Mouse (Mus musculus): Measurements from ENCODE around the gene Mapre3. TPM values are rescaled to one million over a fixed set of nuclear protein-coding genes. Genes with fewer than 3 reads are reported as not detected.
A peak's percentile ranks its signal among the peaks of the same experiment; 100 is the strongest.

Gene Mapre3
- 2.1 and 2.4 TPM in 2 replicates for polyA plus RNA-seq (2015; fragmentation: Nextera tagmentation; extraction: Ambion mirVana)

DNA sequence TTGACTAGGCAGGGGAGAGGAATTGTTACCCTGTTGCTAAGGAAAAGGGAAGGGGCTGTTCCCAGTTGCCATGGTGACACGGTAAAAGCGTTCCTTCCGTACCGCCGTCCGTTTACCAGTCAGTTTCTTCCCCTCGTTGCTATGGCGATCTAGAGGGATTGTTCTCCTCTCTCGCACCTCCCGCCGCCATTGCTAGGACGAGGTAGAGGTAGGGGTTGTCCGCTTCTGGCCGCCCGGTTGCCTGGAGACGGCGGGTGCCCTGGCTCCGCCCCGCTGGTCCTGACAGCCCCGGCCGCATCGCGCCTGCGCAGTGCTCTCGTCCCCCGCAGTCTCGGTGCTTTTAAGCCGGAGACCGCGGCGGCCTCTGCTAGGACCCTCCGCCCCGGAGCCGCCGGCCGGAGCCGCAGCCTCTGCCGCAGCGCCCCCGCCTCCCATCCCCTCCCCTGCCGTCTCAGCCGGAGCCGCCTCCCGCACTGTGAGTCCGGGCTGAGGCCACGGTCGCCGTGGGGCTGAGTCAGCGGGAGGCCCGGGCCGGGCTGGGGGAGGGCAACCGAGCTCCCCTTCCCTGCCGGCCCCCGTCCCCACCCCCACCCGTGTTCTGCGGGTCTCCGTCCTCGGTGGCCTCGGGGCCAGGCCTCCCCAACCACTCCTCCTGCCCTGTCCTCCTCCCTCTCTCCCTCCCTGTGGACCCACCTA is at the start of gene Mapre3:
Mapre3 (plus strand) TSS at position 218 of the 696 bp plus-strand sequence.
- Histone ChIP-seq H3K27ac (no peak within 1 kb of the TSS), H3K27me3 (peaks cover 66% of the 10 kb centered on the region), H3K4me3 (replicated peaks) (peak within 1 kb of the TSS; percentile 65), H3K36me3 (no peaks in the 10 kb centered on the region), H3K9me3 (replicated peaks) (no peaks in the 10 kb centered on the region), H3K4me1 (replicated peaks) (0 out of 2 replicates have a peak, but pooled peaks cover 17% of the 10 kb centered on the region), H3K4me2 (peak within 1 kb of the TSS; percentile 80), H3K9ac (peak within 1 kb of the TSS; percentile 65)
- ATAC-seq (ENCODE audit: low read depth) (peak; percentile 75), DNase-seq (peak; percentile 65)
- WGBS (ENCODE audit: insufficient replicate concordance): 2% methylated on average over 59 of the region's 59 CpGs

DNA sequence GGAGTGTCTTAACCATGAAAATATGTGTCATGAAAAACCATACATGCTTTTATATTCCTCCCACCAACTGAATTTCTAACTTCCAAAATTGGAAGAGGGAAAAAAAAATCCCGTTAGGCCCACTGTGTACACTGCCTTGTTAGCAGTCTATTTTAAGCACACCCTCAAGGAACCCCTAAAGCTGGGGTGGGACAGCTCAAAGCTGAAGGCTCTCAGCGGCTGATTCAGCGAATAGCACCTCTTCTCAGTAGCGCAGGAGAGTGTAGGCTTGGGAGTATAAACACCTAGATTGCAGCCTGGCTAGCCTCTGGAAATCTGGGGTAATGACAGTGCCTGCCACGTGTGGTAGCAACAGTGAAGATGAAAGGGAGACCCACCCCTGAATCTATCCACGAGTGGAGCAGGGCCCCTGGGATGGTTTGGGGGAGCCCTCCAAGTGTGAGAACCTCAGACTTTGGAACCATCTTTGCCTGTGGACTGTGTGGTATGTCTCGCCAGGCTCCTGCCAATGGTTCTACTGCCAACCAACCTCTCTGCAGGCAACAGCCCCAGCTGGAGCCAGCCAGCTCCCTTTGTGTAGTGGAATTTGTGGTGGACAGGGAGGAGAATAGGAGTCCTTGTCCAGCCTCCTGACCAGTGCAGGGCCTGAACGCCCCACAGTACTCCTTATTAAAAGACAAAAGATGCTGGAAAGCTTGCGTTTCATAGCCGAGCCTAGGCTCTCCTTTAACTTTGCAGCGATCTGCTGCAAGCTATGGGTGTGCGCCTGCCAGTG is 48.7 kb upstream of the Mapre3 start:
- Histone ChIP-seq H3K9ac (no peak overlapping the region), H3K27me3 (no peaks in the 10 kb centered on the region), H3K36me3 (no peaks in the 10 kb centered on the region), H3K4me2 (no peak overlapping the region), H3K4me3 (replicated peaks) (no peak overlapping the region), H3K9me3 (replicated peaks) (no peaks in the 10 kb centered on the region), H3K27ac (no peak overlapping the region), H3K4me1 (replicated peaks) (peaks cover 8% of the 10 kb centered on the region; the same call in 1 of the 2 replicates)
- DNase-seq (no peak), ATAC-seq (ENCODE audit: low read depth) (no peak)
- WGBS (ENCODE audit: insufficient replicate concordance): 69% methylated on average over 12 of the region's 12 CpGs

DNA sequence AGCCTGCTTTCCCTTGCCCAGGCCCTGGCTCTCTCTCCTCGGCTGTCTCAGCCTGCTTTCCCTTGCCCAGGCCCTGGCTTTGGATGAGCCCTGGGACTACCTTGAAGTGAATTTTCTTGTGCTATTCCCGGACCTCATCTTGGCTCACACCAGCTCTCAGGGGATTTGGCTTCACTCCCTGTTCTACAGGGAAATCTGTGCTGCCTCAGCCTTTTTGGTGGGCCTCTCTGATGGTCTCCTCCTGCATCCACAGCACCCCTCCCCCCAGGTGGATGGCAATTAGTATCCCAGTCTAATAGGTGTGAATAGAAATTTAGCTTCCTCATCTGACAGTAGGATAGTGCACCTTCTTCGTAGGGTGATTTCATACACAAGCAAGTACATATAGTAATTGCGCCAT is 46.4 kb upstream of the Mapre3 start:
- Histone ChIP-seq H3K27ac (no peak overlapping the region), H3K9ac (no peak overlapping the region), H3K4me1 (replicated peaks) (peaks cover 8% of the 10 kb centered on the region; the same call in 1 of the 2 replicates), H3K4me3 (replicated peaks) (no peak overlapping the region), H3K4me2 (no peak overlapping the region), H3K36me3 (no peaks in the 10 kb centered on the region), H3K9me3 (replicated peaks) (no peaks in the 10 kb centered on the region), H3K27me3 (no peaks in the 10 kb centered on the region)
- 64% methylated on average over 4 of the region's 4 CpGs for WGBS (ENCODE audit: insufficient replicate concordance)
- DNase-seq (no peak), ATAC-seq (ENCODE audit: low read depth) (no peak)

DNA sequence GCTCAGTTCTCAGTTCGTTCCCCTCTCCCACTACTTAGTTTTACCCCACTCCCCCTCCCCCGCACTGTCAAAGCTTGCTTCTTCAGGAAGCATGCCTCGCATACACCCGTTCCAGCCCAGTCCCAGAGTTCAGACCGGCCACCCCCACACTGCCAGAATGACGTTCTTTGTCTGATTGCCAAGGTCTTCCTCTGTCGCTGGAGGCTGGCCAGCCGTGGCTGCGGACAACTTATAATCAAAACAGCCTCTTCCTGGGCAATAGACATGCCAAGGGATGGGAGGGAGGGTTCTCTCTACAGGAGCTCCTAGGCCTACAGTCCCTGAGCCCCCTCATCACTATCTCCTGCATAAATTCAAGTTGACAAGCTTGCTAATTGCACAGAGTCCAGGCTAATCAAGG is 45.8 kb upstream of the Mapre3 start:
- DNase-seq (no peak), ATAC-seq (ENCODE audit: low read depth) (no peak)
- no peak overlapping the region for H3K27ac ChIP-seq
- peaks cover 8% of the 10 kb centered on the region; the same call in 1 of the 2 replicates for H3K4me1 ChIP-seq (replicated peaks)
- H3K36me3 ChIP-seq: no peaks in the 10 kb centered on the region
- peaks cover under 1% of the 10 kb centered on the region; the same call in 1 of the 2 replicates for H3K27me3 ChIP-seq
- H3K4me3 ChIP-seq (replicated peaks): no peak overlapping the region
- no peaks in the 10 kb centered on the region for H3K9me3 ChIP-seq (replicated peaks)
- WGBS (ENCODE audit: insufficient replicate concordance): 26% methylated on average over 9 of the region's 9 CpGs
- no peak overlapping the region for H3K9ac ChIP-seq
- no peak overlapping the region for H3K4me2 ChIP-seq

DNA sequence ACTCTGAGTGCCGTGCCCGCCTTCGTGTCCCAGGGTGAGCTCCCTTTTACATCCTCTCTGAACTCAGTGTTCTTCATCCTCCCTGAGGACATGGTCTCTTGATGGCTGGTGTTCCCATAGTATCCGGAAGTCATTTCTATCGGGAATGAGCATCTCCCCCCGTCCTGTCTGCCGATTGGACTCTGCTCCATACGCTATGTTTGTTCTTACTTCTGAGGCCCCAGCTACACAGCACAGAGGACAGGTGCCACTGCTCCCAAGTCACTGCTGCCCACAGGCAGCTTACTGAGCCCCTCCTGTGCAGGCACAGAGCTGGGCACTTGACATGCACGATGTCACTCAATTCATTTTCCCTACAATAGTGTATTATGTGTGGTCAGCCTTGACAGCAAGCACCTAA is 45.4 kb upstream of the Mapre3 start:
- Histone ChIP-seq H3K4me1 (replicated peaks) (peaks cover 8% of the 10 kb centered on the region; the same call in 1 of the 2 replicates), H3K36me3 (no peaks in the 10 kb centered on the region), H3K4me2 (no peak overlapping the region), H3K27ac (no peak overlapping the region), H3K9me3 (replicated peaks) (no peaks in the 10 kb centered on the region), H3K9ac (no peak overlapping the region), H3K4me3 (replicated peaks) (no peak overlapping the region), H3K27me3 (peaks cover 3% of the 10 kb centered on the region; the same call in 1 of the 2 replicates)
- WGBS (ENCODE audit: insufficient replicate concordance): 68% methylated on average over 9 of the region's 9 CpGs
- DNase-seq (no peak), ATAC-seq (ENCODE audit: low read depth) (no peak)

DNA sequence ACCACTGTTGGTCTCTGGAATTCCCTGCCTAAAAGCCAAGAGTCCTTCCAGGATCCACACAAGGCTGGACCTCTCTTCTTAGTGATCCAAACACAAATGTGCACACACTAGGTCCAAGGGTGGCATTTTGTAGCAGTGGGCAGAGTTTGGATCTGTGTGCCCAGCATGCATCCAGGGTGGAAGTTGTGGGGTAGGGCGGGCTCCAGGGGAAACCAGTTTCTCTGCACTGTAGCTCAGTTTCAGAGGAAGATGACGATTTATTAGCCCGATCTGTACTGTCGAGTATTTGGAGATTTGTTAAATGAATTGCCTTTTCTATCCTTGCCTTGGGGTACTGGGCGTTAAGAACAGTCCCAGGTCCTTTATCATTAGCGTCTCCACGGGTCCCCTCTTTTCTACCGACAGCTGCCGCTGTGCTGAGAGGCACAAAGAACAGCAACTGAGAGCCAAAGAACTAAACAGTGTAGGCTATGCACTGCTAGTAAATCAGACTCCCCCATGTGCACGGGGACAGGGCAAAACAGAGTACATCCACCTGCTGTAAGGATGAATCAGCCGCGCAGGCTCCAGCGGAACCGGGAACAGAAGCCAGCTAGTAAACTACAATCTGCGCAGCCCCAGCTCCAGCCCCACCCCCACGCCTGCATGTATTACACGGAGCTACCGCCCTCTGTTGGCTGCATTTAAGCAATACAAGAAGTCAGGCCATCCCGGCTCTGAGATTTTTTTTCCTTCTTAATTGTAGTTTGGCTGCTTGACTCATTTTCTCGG is 39.7 kb upstream of the Mapre3 start:
- Histone ChIP-seq H3K27ac (no peak overlapping the region), H3K4me2 (peak overlapping the region; percentile 52), H3K36me3 (no peaks in the 10 kb centered on the region), H3K4me3 (replicated peaks) (peak overlapping the region; percentile 27; the same call in 1 of the 2 replicates), H3K4me1 (replicated peaks) (no peaks in the 10 kb centered on the region), H3K9ac (no peak overlapping the region), H3K27me3 (peaks cover 6% of the 10 kb centered on the region), H3K9me3 (replicated peaks) (no peaks in the 10 kb centered on the region)
- peak; percentile 26 for DNase-seq
- ATAC-seq (ENCODE audit: low read depth): no peak
- 10% methylated on average over 20 of the region's 20 CpGs for WGBS (ENCODE audit: insufficient replicate concordance)

DNA sequence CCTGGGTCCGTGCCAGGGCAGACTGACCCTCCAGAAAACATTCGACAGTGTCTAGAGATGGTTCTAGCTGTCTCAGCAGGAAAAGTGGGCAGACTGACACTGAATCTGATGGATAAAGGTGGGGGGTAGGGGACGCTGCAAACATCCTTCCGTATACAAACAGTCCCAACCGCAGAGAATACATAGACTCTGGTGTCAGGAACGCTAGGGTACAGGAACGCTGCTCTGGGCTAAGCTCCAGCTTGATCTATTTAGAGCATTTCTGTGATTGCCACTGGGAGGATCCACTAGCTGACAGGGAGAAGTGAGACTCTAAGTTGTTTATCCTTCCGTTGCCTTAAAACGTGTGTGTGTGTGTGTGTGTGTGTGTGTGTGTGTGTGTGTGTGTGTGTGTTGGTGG is 33.7 kb upstream of the Mapre3 start:
- Histone ChIP-seq H3K36me3 (no peaks in the 10 kb centered on the region), H3K4me2 (no peak overlapping the region), H3K27me3 (0 out of 2 replicates have a peak, but pooled peaks cover 3% of the 10 kb centered on the region), H3K9ac (no peak overlapping the region), H3K27ac (no peak overlapping the region), H3K4me3 (replicated peaks) (no peak overlapping the region), H3K9me3 (replicated peaks) (no peaks in the 10 kb centered on the region), H3K4me1 (replicated peaks) (no peaks in the 10 kb centered on the region)
- DNase-seq: no peak
- ATAC-seq (ENCODE audit: low read depth): no peak
- 53% methylated on average over 9 of the region's 9 CpGs for WGBS (ENCODE audit: insufficient replicate concordance)

DNA sequence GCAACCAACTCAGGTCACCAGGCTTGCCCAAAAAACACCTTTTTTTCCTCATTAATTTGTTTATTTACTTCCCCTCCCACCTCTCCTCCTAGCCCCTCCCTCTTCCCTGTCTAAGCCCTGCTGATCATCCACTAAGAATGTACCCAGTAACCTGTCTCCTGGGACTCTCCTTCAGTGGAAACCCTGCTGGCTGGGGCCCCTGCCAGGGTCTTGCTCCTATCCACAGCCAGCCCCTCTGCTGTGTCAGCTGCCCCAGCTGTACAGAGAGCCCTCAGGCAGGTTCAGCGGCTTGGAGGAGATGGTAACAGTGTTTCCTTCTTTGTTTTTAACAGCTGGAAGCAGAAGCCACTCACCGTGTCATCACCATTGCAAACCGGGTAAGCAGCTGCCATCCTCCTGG is 33.3 kb upstream of the Mapre3 start:
- H3K27ac ChIP-seq: no peak overlapping the region
- no peaks in the 10 kb centered on the region for H3K4me1 ChIP-seq (replicated peaks)
- H3K4me2 ChIP-seq: no peak overlapping the region
- no peak for DNase-seq
- ATAC-seq (ENCODE audit: low read depth): no peak
- H3K36me3 ChIP-seq: no peaks in the 10 kb centered on the region
- H3K4me3 ChIP-seq (replicated peaks): no peak overlapping the region
- WGBS (ENCODE audit: insufficient replicate concordance): 56% methylated on average over 3 of the region's 3 CpGs
- H3K27me3 ChIP-seq: 0 out of 2 replicates have a peak, but pooled peaks cover 3% of the 10 kb centered on the region
- H3K9me3 ChIP-seq (replicated peaks): no peaks in the 10 kb centered on the region
- H3K9ac ChIP-seq: no peak overlapping the region

DNA sequence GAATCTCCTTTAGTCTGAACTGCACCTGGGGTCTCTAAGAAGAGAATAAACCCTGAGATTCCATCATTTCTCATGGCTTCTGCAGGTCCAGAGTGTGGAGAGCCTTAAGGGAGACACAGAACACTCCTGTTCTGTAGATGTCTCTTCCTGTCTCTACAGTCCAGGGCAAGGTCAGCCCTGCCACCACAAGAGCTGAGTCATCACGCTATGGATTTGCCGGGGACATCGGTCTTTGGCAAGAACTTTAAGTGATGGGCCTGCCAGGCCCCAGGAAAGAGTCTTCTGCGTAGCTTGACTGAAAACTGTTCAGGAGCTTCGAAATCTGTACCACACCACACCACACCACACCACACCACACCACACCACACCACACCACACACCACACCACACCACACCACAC is 27.1 kb upstream of the Mapre3 start:
- H3K4me3 ChIP-seq (replicated peaks): no peak overlapping the region
- 39% methylated on average over 5 of the region's 5 CpGs for WGBS (ENCODE audit: insufficient replicate concordance)
- no peak overlapping the region for H3K4me2 ChIP-seq
- ATAC-seq (ENCODE audit: low read depth): no peak
- H3K9ac ChIP-seq: no peak overlapping the region
- no peaks in the 10 kb centered on the region for H3K9me3 ChIP-seq (replicated peaks)
- H3K27ac ChIP-seq: no peak overlapping the region
- H3K36me3 ChIP-seq: no peaks in the 10 kb centered on the region
- H3K4me1 ChIP-seq (replicated peaks): no peaks in the 10 kb centered on the region
- no peak for DNase-seq
- H3K27me3 ChIP-seq: 0 out of 2 replicates have a peak, but pooled peaks cover 3% of the 10 kb centered on the region

DNA sequence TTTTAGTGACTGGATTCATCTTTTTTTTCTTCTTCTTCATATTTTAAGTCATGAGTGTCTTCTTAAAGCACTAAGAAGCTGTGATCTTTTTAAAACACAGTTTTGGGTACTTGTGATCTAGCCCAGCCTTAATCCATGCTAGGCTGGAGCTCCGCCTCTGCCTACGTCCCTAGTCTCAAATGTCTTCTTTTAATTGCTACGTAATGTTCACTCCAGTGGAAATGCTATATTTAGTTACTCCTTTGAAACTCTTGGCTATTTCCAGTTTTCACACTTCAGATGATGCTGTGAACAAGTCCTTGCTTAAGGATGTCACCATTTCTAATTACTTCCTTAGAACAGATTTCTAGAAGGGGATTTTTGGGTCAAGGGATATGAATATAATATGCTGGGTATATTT is 24.4 kb upstream of the Mapre3 start:
- no peak for DNase-seq
- ATAC-seq (ENCODE audit: low read depth): no peak
- 70% methylated on average over 3 of the region's 3 CpGs for WGBS (ENCODE audit: insufficient replicate concordance)
- Histone ChIP-seq H3K36me3 (no peaks in the 10 kb centered on the region), H3K9ac (no peak overlapping the region), H3K27me3 (no peaks in the 10 kb centered on the region), H3K9me3 (replicated peaks) (no peaks in the 10 kb centered on the region), H3K4me1 (replicated peaks) (no peaks in the 10 kb centered on the region), H3K4me3 (replicated peaks) (no peak overlapping the region), H3K4me2 (no peak overlapping the region), H3K27ac (no peak overlapping the region)

DNA sequence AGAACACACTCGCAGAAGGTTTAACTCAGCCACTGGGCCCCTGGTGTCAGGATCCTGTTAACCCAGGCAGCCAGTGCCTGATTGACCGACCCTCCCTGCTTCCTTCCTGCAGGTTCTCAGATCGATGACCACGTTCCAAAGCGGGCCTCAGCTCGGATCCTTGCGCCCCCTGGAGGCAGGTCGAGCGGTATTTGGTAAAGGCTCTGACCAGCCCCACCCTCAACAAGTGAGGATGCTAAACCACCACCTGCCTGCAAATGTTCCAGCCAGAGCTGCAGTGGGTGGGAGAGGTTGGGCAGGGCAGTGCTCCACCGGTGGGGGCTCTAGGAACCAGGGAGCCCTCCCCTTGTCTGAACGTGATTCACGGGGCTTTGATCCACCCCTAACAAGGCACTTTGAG is 18.3 kb upstream of the Mapre3 start:
- no peaks in the 10 kb centered on the region for H3K9me3 ChIP-seq (replicated peaks)
- H3K27me3 ChIP-seq: peaks cover 10% of the 10 kb centered on the region
- no peak for ATAC-seq (ENCODE audit: low read depth)
- WGBS (ENCODE audit: insufficient replicate concordance): 6% methylated on average over 12 of the region's 12 CpGs
- DNase-seq: peak; percentile 63
- H3K9ac ChIP-seq: no peak overlapping the region
- no peak overlapping the region for H3K4me3 ChIP-seq (replicated peaks)
- peaks cover 29% of the 10 kb centered on the region for H3K4me1 ChIP-seq (replicated peaks)
- H3K36me3 ChIP-seq: no peaks in the 10 kb centered on the region
- H3K27ac ChIP-seq: no peak overlapping the region
- H3K4me2 ChIP-seq: no peak overlapping the region
